Mouse (Mus musculus) liver, embryonic 14.5 days (tissue): ENCODE measurements at regions not wholly inside any gene's neighbourhood (a gene's known extent, or its start where the extent isn't known, plus 50 kb on each side); places are given as distances from the start of the nearest gene placed in this dataset.

Source experiments
- ATAC-seq: fragments of 200-750 bp; cut with Nextera tagmentation; 2 replicates; pipeline ENCODE4 v1.8.0; 2017; ENCODE audit warnings: moderate number of reproducible peaks, mild to moderate bottlenecking, moderate library complexity; ENCODE audit not compliant: insufficient read depth
- DNase-seq, 3 experiments: peaks; one replicate each; pipeline ENCODE4 v3.0.0-alpha.2; 2012 to 2013; ENCODE audit warnings: low read depth in 3 of 3, low spot score in 3 of 3
- H3K27ac ChIP-seq: fragments of 300-500 bp; sonication (generic); 2 replicates; pipeline ENCODE4 v1.5.1; 2014; ENCODE audit warnings: moderate library complexity, mild to moderate bottlenecking, control low read depth, inconsistent platforms
- H3K27me3 ChIP-seq: fragments of 300-500 bp; sonication (generic); 2 replicates; pipeline ENCODE4 v1.6.1; 2014; ENCODE audit warnings: mild to moderate bottlenecking, low read length, moderate library complexity; ENCODE audit not compliant: control insufficient read depth, insufficient read depth
- H3K36me3 ChIP-seq: fragments of 300-500 bp; sonication (generic); replicated peaks from 2 replicates; pipeline ENCODE4 v1.6.1; 2014; ENCODE audit warnings: low read depth; ENCODE audit not compliant: control insufficient read depth, insufficient read depth
- H3K4me1 ChIP-seq, 2 experiments: fragments of 200-500 bp in 1 of 2; fragments of 300-500 bp in 1 of 2; sonication (generic) in 1 of 2; replicated peaks; 2 replicates each; pipeline ENCODE4 v1.6.1; 2012 to 2014; ENCODE audit warnings: antibody characterized with exemption in 1 of 2, inconsistent platforms in 1 of 2, low read length in 1 of 2; ENCODE audit not compliant: control insufficient read depth in 2 of 2, insufficient read depth in 2 of 2
- H3K4me2 ChIP-seq: fragments of 300-500 bp; sonication (generic); 2 replicates; pipeline ENCODE4 v1.6.1; 2014; ENCODE audit warnings: low read depth, mild to moderate bottlenecking, control low read depth, moderate library complexity
- H3K4me3 ChIP-seq, 2 experiments: fragments of 200-500 bp in 1 of 2; fragments of 300-500 bp in 1 of 2; sonication (generic) in 1 of 2; 2 replicates each; pipeline ENCODE4 v1.5.1; 2012 to 2014; ENCODE audit warnings: low read depth in 2 of 2, low read length in 2 of 2, mild to moderate bottlenecking in 2 of 2, control low read depth in 1 of 2, inconsistent platforms in 1 of 2, moderate library complexity in 1 of 2; ENCODE audit not compliant: insufficient read depth in 1 of 2
- H3K9ac ChIP-seq: fragments of 300-500 bp; sonication (generic); replicated peaks from 2 replicates; pipeline ENCODE4 v1.6.1; 2014; ENCODE audit warnings: mild to moderate bottlenecking, control low read depth, moderate library complexity
- H3K9me3 ChIP-seq: fragments of 300-500 bp; sonication (generic); 2 replicates; pipeline ENCODE4 v1.6.1; 2016; ENCODE audit warnings: low read length, mixed read lengths; ENCODE audit not compliant: control insufficient read depth
- CTCF ChIP-seq: IDR thresholded peaks from 2 replicates; pipeline ENCODE4 v1.5.1; 2016; ENCODE audit warnings: antibody characterized with exemption, low read depth, control low read depth
- EP300 ChIP-seq: IDR thresholded peaks from 2 replicates; pipeline ENCODE4 v1.6.1; 2016; ENCODE audit warnings: antibody characterized with exemption, low read depth
- WGBS: fragments of 180-500 bp; shearing (Covaris S2); extraction: QIAGEN DNeasy Blood & Tissue Kit; methylation state at CpG from one replicate; pipeline ENCODE4 v1.1.7; 2014; ENCODE audit not compliant: insufficient replicate concordance; 5-methylcytosine and 5-hydroxymethylcytosine counted together

GRCm38 (mm10) chr5:24237201-24237600, 72.4 kb downstream of the Nupl2 start:
- H3K4me1 ChIP-seq, result no peaks in the 10 kb centered on the region
- H3K36me3 ChIP-seq, result no peaks in the 10 kb centered on the region
- no peaks in the 10 kb centered on the region for H3K27me3 ChIP-seq
- H3K9me3 ChIP-seq, result no peaks in the 10 kb centered on the region
- H3K9ac ChIP-seq, result no peak overlapping the region
- ATAC-seq, result no peak
- TF ChIP-seq CTCF (no peak), EP300 (no peak)
- no peak overlapping the region for H3K4me2 ChIP-seq
- H3K27ac ChIP-seq, result no peak overlapping the region
- 62% methylated on average over 3 of the region's 3 CpGs for WGBS
- DNase-seq, result no peak
- no peak overlapping the region for H3K4me3 ChIP-seq

DNA sequence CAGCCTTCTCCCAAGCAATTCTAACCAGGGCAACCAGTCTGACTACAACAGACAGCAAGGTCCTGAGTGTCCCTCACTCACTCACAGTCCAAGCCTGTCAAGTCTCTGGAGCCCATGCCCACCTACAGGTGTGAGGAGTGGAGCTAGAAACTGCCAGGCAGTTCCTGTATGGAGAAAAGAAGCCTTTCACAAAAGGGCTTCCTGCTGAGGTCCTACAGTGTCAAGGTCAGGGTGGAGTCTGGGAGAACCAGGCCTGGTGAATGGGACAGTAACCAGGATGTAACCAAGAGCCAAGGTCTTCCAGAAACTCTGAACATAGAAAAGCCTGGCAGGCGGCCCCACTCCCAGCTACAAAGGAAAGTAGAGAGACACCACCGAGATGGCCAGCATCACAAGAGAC, 74.2 kb downstream of the Nupl2 start:
- DNase-seq (no peak), ATAC-seq (no peak)
- TF ChIP-seq CTCF, result no peak
- TF ChIP-seq EP300, result no peak
- no peak overlapping the region for H3K4me2 ChIP-seq
- no peaks in the 10 kb centered on the region for H3K27me3 ChIP-seq
- WGBS, result 44% methylated on average over 2 of the region's 2 CpGs
- H3K9me3 ChIP-seq, result no peaks in the 10 kb centered on the region
- no peaks in the 10 kb centered on the region for H3K4me1 ChIP-seq
- H3K27ac ChIP-seq, result no peak overlapping the region
- no peaks in the 10 kb centered on the region for H3K36me3 ChIP-seq
- H3K4me3 ChIP-seq, result no peak overlapping the region
- H3K9ac ChIP-seq, result no peak overlapping the region

DNA sequence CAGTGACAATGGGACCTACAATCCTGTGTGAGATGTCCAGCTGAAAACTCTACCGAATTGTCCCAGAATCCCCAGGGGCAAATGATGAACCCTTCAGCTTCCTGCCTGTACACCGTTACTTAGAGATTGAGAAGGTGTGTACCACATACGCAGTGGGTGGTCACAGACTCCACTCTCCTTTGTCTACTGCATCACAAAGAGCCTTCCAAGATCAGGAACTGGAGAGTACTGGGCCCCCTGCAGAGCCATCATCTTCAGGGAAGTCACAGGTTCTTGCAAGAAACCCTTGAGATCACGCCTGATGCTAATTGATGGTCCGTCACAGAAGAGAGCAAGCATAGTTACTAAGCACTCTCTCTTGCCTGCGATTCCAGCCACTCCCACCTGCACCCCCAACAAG, 79.4 kb downstream of the Nupl2 start:
- H3K36me3 ChIP-seq, result no peaks in the 10 kb centered on the region
- WGBS, result 64% methylated on average over 6 of the region's 6 CpGs

DNA sequence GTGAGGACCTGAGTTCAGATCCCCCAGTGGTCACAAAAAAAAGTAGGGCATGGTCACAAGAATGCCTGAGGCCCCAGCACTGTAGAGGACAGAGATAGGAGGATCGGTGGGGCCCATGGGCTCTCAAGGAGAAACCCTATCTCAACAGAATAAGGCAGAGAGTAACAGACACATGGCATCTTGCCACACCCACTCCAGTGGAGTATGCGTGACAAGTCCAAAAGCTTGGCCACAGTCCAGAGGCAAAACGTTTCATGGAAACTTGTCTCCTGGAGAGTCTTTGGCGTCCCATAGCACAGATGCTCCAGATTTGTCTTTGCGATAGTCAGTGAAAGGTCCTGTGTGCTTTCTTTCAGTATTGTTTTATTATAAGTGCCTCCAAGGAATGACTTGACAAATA, 90.7 kb downstream of the Nupl2 start:
- Histone ChIP-seq H3K27ac (no peak overlapping the region), H3K4me3 (no peak overlapping the region), H3K4me2 (no peak overlapping the region), H3K9me3 (no peaks in the 10 kb centered on the region), H3K36me3 (no peaks in the 10 kb centered on the region), H3K4me1 (no peaks in the 10 kb centered on the region), H3K9ac (no peak overlapping the region), H3K27me3 (no peaks in the 10 kb centered on the region)
- 66% methylated on average over 5 of the region's 5 CpGs for WGBS
- DNase-seq, result no peak
- TF ChIP-seq EP300, result no peak
- TF ChIP-seq CTCF, result no peak
- no peak for ATAC-seq

More for the DNA sequence above, 79.4 kb downstream of the Nupl2 start:
- DNase-seq, result no peak
- no peak for ATAC-seq
- TF ChIP-seq CTCF, result no peak
- no peak for TF ChIP-seq EP300
- Histone ChIP-seq H3K9ac (no peak overlapping the region), H3K4me2 (no peak overlapping the region), H3K4me1 (no peaks in the 10 kb centered on the region), H3K27ac (no peak overlapping the region), H3K4me3 (no peak overlapping the region), H3K9me3 (no peaks in the 10 kb centered on the region), H3K27me3 (no peaks in the 10 kb centered on the region)

- H3K4me2 ChIP-seq, result no peak overlapping the region
- WGBS, result 8% methylated on average over 7 of the region's 7 CpGs
- no peaks in the 10 kb centered on the region for H3K27me3 ChIP-seq
- no peaks in the 10 kb centered on the region for H3K36me3 ChIP-seq
- H3K9me3 ChIP-seq, result no peaks in the 10 kb centered on the region
- no peak overlapping the region for H3K4me3 ChIP-seq
- DNase-seq, result peak in 2 of 3 experiments; percentile 16 to 17
- ATAC-seq, result no peak
- no peak overlapping the region for H3K27ac ChIP-seq
- H3K4me1 ChIP-seq, result no peaks in the 10 kb centered on the region
- peak; percentile 82 for TF ChIP-seq CTCF
- TF ChIP-seq EP300, result no peak
- H3K9ac ChIP-seq, result no peak overlapping the region
These were observed 90.3 kb downstream of the Kcnh2 start for GRCm38 (mm10) chr5:24261098-24261497.

- Histone ChIP-seq H3K27me3 (no peaks in the 10 kb centered on the region), H3K27ac (no peak overlapping the region), H3K4me2 (no peak overlapping the region), H3K4me1 (no peaks in the 10 kb centered on the region), H3K9me3 (no peaks in the 10 kb centered on the region), H3K36me3 (no peaks in the 10 kb centered on the region), H3K4me3 (no peak overlapping the region), H3K9ac (no peak overlapping the region)
- TF ChIP-seq EP300 (no peak), CTCF (no peak)
- ATAC-seq (no peak), DNase-seq (no peak)
- 6% methylated on average over 11 of the region's 11 CpGs for WGBS
These were observed 89.3 kb downstream of the Kcnh2 start for GRCm38 (mm10) chr5:24262146-24262545.
